Mouse (Mus musculus) right cerebral cortex, postnatal 10 days (tissue): ENCODE results near the gene Tmem120a.

Source experiments
- DNase-seq, 2 experiments: peaks; one replicate each; pipeline ENCODE4 v3.0.0; 2021; ENCODE audit warnings: low spot score in 2 of 2

The Tmem120a gene

GRCm38 (mm10) chr5:135743741-135744609 lies at the start of gene Tmem120a:
Tmem120a (minus strand) TSS chr5:135744448.
- peak; percentile 96 for DNase-seq

GRCm38 (mm10) chr5:135782901-135783300 lies 38.7 kb upstream of the Tmem120a start:
- no peak for DNase-seq

- DNase-seq, result no peak
Observed at GRCm38 (mm10) chr5:135780331-135780730, 36.1 kb upstream of the Tmem120a start.

GRCm38 (mm10) chr5:135778471-135779445 lies 34.5 kb upstream of the Tmem120a start, which contains the start of gene Mdh2:
Mdh2 (plus strand) TSS chr5:135778480.
- DNase-seq, result peak; percentile 100

GRCm38 (mm10) chr5:135777796-135778470 lies 33.7 kb upstream of the Tmem120a start, which contains the start of gene Styxl1:
Styxl1 (minus strand) TSS chr5:135778385.
- DNase-seq, result peak; percentile 62 to 77

- no peak for DNase-seq
Observed at GRCm38 (mm10) chr5:135776546-135776945, 32.3 kb upstream of the Tmem120a start.

GRCm38 (mm10) chr5:135772519-135772918 lies 28.3 kb upstream of the Tmem120a start:
- DNase-seq, result no peak

GRCm38 (mm10) chr5:135764971-135765370 lies 20.7 kb upstream of the Tmem120a start:
- no peak for DNase-seq

GRCm38 (mm10) chr5:135763526-135763925 lies 19.3 kb upstream of the Tmem120a start:
- peak; percentile 72 to 86 for DNase-seq

- DNase-seq, result no peak
Observed at GRCm38 (mm10) chr5:135761881-135762280, 17.6 kb upstream of the Tmem120a start.

GRCm38 (mm10) chr5:135751595-135751994 lies 7.3 kb upstream of the Tmem120a start:
- no peak for DNase-seq

- DNase-seq, result no peak
Observed at GRCm38 (mm10) chr5:135751041-135751440, 6.8 kb upstream of the Tmem120a start.

- DNase-seq, result no peak
Observed at GRCm38 (mm10) chr5:135744742-135745141, 494 bp upstream of the Tmem120a start.

- peak in 1 of 2 experiments; percentile 67 for DNase-seq
Observed at GRCm38 (mm10) chr5:135742941-135743740, 1.1 kb downstream of the Tmem120a start.

GRCm38 (mm10) chr5:135742156-135742555 lies 2.1 kb downstream of the Tmem120a start:
- peak in 1 of 2 experiments; percentile 18 for DNase-seq

- DNase-seq, result no peak
Observed at GRCm38 (mm10) chr5:135738266-135738665, 6.0 kb downstream of the Tmem120a start.

GRCm38 (mm10) chr5:135737154-135737553 lies 7.1 kb downstream of the Tmem120a start:
- DNase-seq, result no peak

GRCm38 (mm10) chr5:135736544-135736943 lies 7.7 kb downstream of the Tmem120a start:
- DNase-seq, result no peak

- DNase-seq, result no peak
Observed at GRCm38 (mm10) chr5:135735741-135736140, 8.5 kb downstream of the Tmem120a start.

- no peak for DNase-seq
Observed at GRCm38 (mm10) chr5:135734057-135734680, 10.1 kb downstream of the Tmem120a start.
